Mouse (Mus musculus): ENCODE results near the gene Tbcc.

DNA sequence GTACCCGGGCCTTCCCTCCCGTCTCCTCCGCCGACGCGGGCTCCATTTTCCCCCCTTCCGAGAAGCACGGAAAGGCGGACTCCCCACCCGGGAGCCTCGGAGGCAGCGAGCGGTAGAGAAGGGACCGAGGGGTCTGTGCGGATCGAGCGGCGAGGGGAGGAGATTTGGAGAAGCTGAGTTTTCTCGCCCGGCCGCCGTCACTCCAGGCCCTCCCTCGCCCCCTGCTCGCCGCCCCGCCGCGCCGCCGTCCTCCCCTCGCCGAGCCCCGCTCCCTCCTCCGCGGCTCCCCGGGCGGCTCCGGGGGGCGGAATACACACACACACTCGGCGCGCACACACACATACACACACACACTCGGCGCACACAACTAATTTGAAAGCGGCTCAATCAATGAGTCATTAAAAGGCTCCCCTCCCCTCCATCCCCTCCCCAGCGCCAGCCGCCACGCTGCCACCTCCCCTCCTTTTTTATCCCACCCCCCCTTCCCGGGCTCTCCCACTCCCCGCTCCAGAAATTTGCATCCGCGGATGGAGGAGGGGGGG lies 33.1 kb upstream of the Tbcc start:
- TF ChIP-seq POLR2A (IDR thresholded peaks at IDR 0.05; ENCODE audit: insufficient read depth, low read length) (no peak), CTCF (IDR thresholded peaks at IDR 0.05; ENCODE audit: low read depth, low read length) (no peak)
